Mouse (Mus musculus) neural tube, embryonic 11.5 days (tissue): Measurements from ENCODE around the gene Ube2v1. TPM values are rescaled to one million over a fixed set of nuclear protein-coding genes. Genes with fewer than 3 reads are reported as not detected.
"Not testable (repeated sequence)": the region's sequence is repeated elsewhere in the genome, so short reads cannot be mapped to it uniquely, and the experiment has no call there.

Experiments
- ATAC-seq: fragments of 200-750 bp; cut with Nextera tagmentation; 2 replicates; pipeline ENCODE4 v1.8.0; 2017; ENCODE audit warnings: moderate number of reproducible peaks, mild to moderate bottlenecking, moderate TSS enrichment, moderate library complexity; ENCODE audit not compliant: insufficient read depth, low FRiP score, low TSS enrichment
- DNase-seq: peaks from one replicate; pipeline ENCODE4 v3.0.0-alpha.2; 2015; ENCODE audit warnings: low spot score
- H3K27ac ChIP-seq: fragments of 300-500 bp; sonication (generic); 2 replicates; pipeline ENCODE4 v1.5.1; 2014; ENCODE audit warnings: low read depth, mild to moderate bottlenecking, low read length
- H3K27me3 ChIP-seq: fragments of 300-500 bp; sonication (generic); 2 replicates; pipeline ENCODE4 v1.6.1; 2014; ENCODE audit warnings: mild to moderate bottlenecking, low read length, mixed read lengths; ENCODE audit not compliant: control insufficient read depth, insufficient read depth
- H3K36me3 ChIP-seq: fragments of 300-500 bp; sonication (generic); 2 replicates; pipeline ENCODE4 v1.6.1; 2014; ENCODE audit warnings: mild to moderate bottlenecking, low read length, moderate library complexity, mixed read lengths; ENCODE audit not compliant: control insufficient read depth, insufficient read depth
- H3K4me1 ChIP-seq: fragments of 300-500 bp; sonication (generic); 2 replicates; pipeline ENCODE4 v1.6.1; 2014; ENCODE audit warnings: low read length, mixed read lengths; ENCODE audit not compliant: control insufficient read depth, insufficient read depth
- H3K4me2 ChIP-seq: fragments of 300-500 bp; sonication (generic); 2 replicates; pipeline ENCODE4 v1.6.1; 2014; ENCODE audit warnings: low read depth, mild to moderate bottlenecking, moderate library complexity
- H3K4me3 ChIP-seq: fragments of 300-500 bp; sonication (generic); 2 replicates; pipeline ENCODE4 v1.5.1; 2014; ENCODE audit warnings: low read depth, low read length
- H3K9ac ChIP-seq: fragments of 300-500 bp; sonication (generic); 2 replicates; pipeline ENCODE4 v1.6.1; 2014; ENCODE audit warnings: mild to moderate bottlenecking, low read length
- H3K9me3 ChIP-seq: fragments of 300-500 bp; sonication (generic); 2 replicates; pipeline ENCODE4 v1.6.1; 2016; ENCODE audit warnings: low read length; ENCODE audit not compliant: control insufficient read depth
- WGBS: fragments of 180-500 bp; shearing (Covaris S2); extraction: QIAGEN DNeasy Blood & Tissue Kit; methylation state at CpG from one replicate; pipeline ENCODE4 v1.1.7; 2014; 5-methylcytosine and 5-hydroxymethylcytosine counted together
- polyA plus RNA-seq: library from polyadenylated mRNA; unstranded; fragments of >200 nt; fragmentation: Nextera tagmentation; extraction: Ambion mirVana; gene quantifications from 2 replicates; pipeline ENCODE4 v1.2.1, GENCODE M21; 2014

The Ube2v1 gene
- polyA plus RNA-seq, 1 experiment from 2014 or later: 297 TPM

GRCm38 (mm10) chr2:167643356-167644052, 11.6 kb upstream of the Ube2v1 start:
- 90% methylated on average over 13 of the region's 13 CpGs for WGBS
- not testable (repeated sequence) for H3K27me3 ChIP-seq, H3K36me3 ChIP-seq, H3K4me1 ChIP-seq, DNase-seq, H3K4me2 ChIP-seq, H3K9ac ChIP-seq, H3K4me3 ChIP-seq, H3K27ac ChIP-seq, ATAC-seq, H3K9me3 ChIP-seq

- no peaks in the 10 kb centered on the region for H3K27me3 ChIP-seq
- H3K4me1 ChIP-seq: no peaks in the 10 kb centered on the region
- DNase-seq (no peak), ATAC-seq (no peak)
- H3K4me3 ChIP-seq: no peak overlapping the region
- H3K9ac ChIP-seq: no peak overlapping the region
- WGBS: 88% methylated on average over 6 of the region's 6 CpGs
- H3K27ac ChIP-seq: no peak overlapping the region
- 0 out of 2 replicates have a peak, but pooled peaks cover 2% of the 10 kb centered on the region for H3K36me3 ChIP-seq
- no peaks in the 10 kb centered on the region for H3K9me3 ChIP-seq
- no peak overlapping the region for H3K4me2 ChIP-seq
Measured at GRCm38 (mm10) chr2:167642164-167642563, 10.3 kb upstream of the Ube2v1 start.

DNA sequence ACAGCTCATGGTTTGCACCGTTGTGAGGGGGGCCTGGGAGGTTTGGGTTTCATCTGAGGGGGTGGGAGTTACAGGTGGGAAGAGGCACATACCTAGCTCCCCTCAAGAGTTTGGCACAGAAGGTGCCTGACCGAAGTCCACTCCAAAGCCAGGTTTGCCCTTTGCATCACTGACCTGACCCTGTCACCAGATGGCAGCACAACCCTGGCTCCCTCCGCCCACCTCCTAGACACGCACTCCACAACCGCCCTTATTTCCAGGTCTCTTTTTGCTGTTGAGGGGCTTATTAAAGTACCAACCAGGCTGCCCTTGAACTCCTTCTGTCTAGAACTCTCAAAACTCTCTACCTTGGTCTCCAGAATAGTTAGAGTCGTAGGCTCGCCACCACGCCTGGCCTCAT, 9.4 kb upstream of the Ube2v1 start:
- Histone ChIP-seq H3K4me2 (no peak overlapping the region), H3K27ac (no peak overlapping the region), H3K4me1 (no peaks in the 10 kb centered on the region), H3K9ac (no peak overlapping the region), H3K27me3 (no peaks in the 10 kb centered on the region), H3K9me3 (no peaks in the 10 kb centered on the region), H3K4me3 (no peak overlapping the region), H3K36me3 (0 out of 2 replicates have a peak, but pooled peaks cover 2% of the 10 kb centered on the region)
- peak; percentile 40 for DNase-seq
- no peak for ATAC-seq
- WGBS: 55% methylated on average over 8 of the region's 8 CpGs

DNA sequence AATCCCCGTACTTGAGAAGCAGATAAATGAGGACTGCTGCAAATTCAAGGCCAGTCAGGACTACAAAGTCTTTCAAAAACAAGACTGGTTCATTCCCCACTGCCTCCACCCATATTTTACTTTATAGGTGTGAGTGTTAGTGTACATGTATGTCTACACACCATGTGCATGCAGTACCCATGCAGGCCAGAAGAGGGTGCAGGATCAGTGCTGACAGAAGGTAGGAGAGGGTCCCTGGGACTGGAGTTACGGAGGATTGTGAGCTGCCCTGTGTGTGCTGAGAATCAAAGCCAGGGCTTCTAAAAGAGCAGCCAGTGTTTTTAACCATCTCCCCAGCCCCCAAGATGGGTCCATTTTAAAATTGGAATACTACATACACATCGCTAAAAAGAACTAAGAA, 8.4 kb upstream of the Ube2v1 start:
- Histone ChIP-seq H3K9me3 (no peaks in the 10 kb centered on the region), H3K4me3 (no peak overlapping the region), H3K4me1 (no peaks in the 10 kb centered on the region), H3K4me2 (no peak overlapping the region), H3K36me3 (0 out of 2 replicates have a peak, but pooled peaks cover 2% of the 10 kb centered on the region), H3K27me3 (no peaks in the 10 kb centered on the region), H3K9ac (no peak overlapping the region), H3K27ac (no peak overlapping the region)
- DNase-seq (no peak), ATAC-seq (no peak)
- 73% methylated on average over 3 of the region's 3 CpGs for WGBS

DNA sequence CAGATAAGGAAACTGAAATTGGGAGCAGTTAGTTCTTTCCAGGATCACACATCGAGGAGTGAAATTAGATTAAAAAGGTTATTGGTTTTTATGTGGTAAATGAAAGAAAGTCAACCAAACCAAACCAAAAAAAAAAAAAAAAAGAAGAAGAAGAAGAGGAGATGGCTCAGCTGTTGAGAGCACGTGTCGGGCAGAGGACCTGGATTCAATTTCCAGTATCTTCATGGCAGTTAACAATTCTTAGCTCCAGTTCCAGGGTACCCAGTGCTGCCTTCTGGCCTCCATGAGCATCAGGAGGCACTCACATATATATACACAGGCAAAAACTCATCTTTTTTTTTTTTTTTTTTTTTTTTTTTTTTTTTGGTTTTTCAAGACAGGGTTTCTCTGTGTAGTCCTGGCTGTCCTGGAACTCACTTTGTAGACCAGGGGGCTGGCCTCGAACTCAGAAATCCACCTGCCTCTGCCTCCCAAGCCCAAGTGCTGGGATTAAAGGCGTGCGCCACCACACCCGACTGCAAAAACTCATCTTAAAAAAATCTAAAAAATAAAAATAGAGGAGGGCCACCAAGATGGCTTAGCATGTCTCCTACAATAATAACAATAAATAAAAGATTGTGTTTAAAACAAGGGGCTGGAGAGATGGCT, 3.1 kb upstream of the Ube2v1 start:
- 83% methylated on average over 7 of the region's 7 CpGs for WGBS
- no peak overlapping the region for H3K4me3 ChIP-seq
- H3K36me3 ChIP-seq: no peaks in the 10 kb centered on the region
- peaks cover 12% of the 10 kb centered on the region for H3K4me1 ChIP-seq
- H3K27ac ChIP-seq: no peak overlapping the region
- H3K4me2 ChIP-seq: peak overlapping the region; percentile 38
- ATAC-seq: no peak
- DNase-seq: no peak
- no peaks in the 10 kb centered on the region for H3K27me3 ChIP-seq
- no peaks in the 10 kb centered on the region for H3K9me3 ChIP-seq
- no peak overlapping the region for H3K9ac ChIP-seq

- H3K4me1 ChIP-seq: peaks cover 17% of the 10 kb centered on the region
- H3K4me3 ChIP-seq: no peak overlapping the region
- no peaks in the 10 kb centered on the region for H3K36me3 ChIP-seq
- DNase-seq (peak; percentile 97), ATAC-seq (peak; percentile 62)
- H3K9me3 ChIP-seq: no peaks in the 10 kb centered on the region
- H3K27me3 ChIP-seq: no peaks in the 10 kb centered on the region
- H3K4me2 ChIP-seq: peak overlapping the region; percentile 38
- peak overlapping the region; percentile 3; the same call in 1 of the 2 replicates for H3K9ac ChIP-seq
- WGBS: 1% methylated on average over 15 of the region's 15 CpGs
- peak overlapping the region; percentile 1; the same call in 1 of the 2 replicates for H3K27ac ChIP-seq
Measured at GRCm38 (mm10) chr2:167634338-167634770, 2.5 kb upstream of the Ube2v1 start.

GRCm38 (mm10) chr2:167633537-167633872, 1.6 kb upstream of the Ube2v1 start:
- Histone ChIP-seq H3K27ac (no peak overlapping the region), H3K9me3 (no peaks in the 10 kb centered on the region), H3K9ac (no peak overlapping the region), H3K4me3 (no peak overlapping the region), H3K4me1 (peaks cover 25% of the 10 kb centered on the region), H3K36me3 (no peaks in the 10 kb centered on the region), H3K27me3 (no peaks in the 10 kb centered on the region), H3K4me2 (no peak overlapping the region)
- WGBS: 88% methylated on average over 6 of the region's 6 CpGs
- DNase-seq (no peak), ATAC-seq (no peak)

DNA sequence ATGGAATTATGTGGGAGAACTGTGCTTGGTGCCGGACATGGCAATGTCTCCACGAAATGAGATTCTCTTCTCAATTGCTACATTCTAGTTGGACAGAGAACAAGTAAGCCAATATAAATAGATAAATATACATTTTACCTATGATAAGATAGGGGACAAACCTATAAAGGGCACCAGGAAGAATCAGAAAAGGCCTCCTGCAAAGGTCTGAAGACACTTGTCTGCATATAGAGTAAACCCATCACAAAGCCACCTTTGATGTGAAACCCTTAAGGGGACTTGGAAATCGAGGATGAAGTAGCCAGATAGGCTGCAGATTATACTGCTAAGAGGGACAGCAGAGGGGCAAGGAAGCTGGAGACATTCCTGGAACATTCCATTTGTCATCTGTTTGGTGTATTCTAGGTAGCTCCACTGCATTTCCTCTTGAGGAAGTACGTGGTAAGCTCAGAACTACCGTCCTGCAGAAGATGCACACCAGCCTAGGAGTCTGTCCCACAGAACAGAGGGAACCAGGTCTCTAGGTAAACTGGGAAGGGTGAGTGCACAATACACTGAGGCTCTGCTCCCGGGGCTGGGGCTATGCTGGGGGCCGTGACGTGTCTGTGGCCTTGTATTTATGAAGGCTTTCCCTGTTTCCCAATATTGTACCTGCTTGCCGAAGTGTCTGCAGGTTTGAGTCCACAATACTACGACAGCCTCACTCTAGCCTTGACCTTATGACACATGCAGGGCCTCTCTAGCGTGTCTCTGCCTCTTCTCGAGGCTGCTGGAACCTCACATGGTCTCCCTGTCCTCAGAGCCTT, 1.0 kb upstream of the Ube2v1 start:
- Histone ChIP-seq H3K4me3 (no peak overlapping the region), H3K4me2 (peak overlapping the region; percentile 71; the same call in 1 of the 2 replicates), H3K36me3 (0 out of 2 replicates have a peak, but pooled peaks cover 2% of the 10 kb centered on the region), H3K9me3 (no peaks in the 10 kb centered on the region), H3K27me3 (no peaks in the 10 kb centered on the region), H3K4me1 (peaks cover 26% of the 10 kb centered on the region), H3K9ac (peak overlapping the region; percentile 91), H3K27ac (no peak overlapping the region)
- 82% methylated on average over 12 of the region's 12 CpGs for WGBS
- ATAC-seq (no peak), DNase-seq (no peak)
